Mouse (Mus musculus) limb, embryonic 10.5 days (tissue): Measurements from ENCODE around the gene Edrf1. TPM values are rescaled to one million over a fixed set of nuclear protein-coding genes. Genes with fewer than 3 reads are reported as not detected.
"Not testable (repeated sequence)": the region's sequence is repeated elsewhere in the genome, so short reads cannot be mapped to it uniquely, and the experiment has no call there.

Experiments used
- DNase-seq: peaks from one replicate; pipeline ENCODE4 v3.0.0-alpha.2; 2017; ENCODE audit warnings: low spot score
- H3K27ac ChIP-seq: fragments of 300-500 bp; sonication (generic); 2 replicates; pipeline ENCODE4 v1.5.1; 2016; ENCODE audit warnings: mild to moderate bottlenecking
- H3K27me3 ChIP-seq: fragments of 300-500 bp; sonication (generic); 2 replicates; pipeline ENCODE4 v1.6.1; 2016; ENCODE audit warnings: low read depth, mild to moderate bottlenecking; ENCODE audit not compliant: poor library complexity, severe bottlenecking
- H3K36me3 ChIP-seq: fragments of 300-500 bp; sonication (generic); 2 replicates; pipeline ENCODE4 v1.6.1; 2016; ENCODE audit warnings: mild to moderate bottlenecking, moderate library complexity
- H3K4me1 ChIP-seq: fragments of 300-500 bp; sonication (generic); 2 replicates; pipeline ENCODE4 v1.6.1; 2016
- H3K4me3 ChIP-seq: fragments of 300-500 bp; sonication (generic); 2 replicates; pipeline ENCODE4 v1.5.1; 2016; ENCODE audit warnings: mild to moderate bottlenecking, moderate library complexity
- H3K9me3 ChIP-seq: fragments of 300-500 bp; sonication (generic); replicated peaks from 2 replicates; pipeline ENCODE4 v1.6.1; 2016; ENCODE audit warnings: mild to moderate bottlenecking
- WGBS: fragments of 180-500 bp; shearing (Covaris S2); methylation state at CpG from one replicate; pipeline ENCODE4 v1.1.7; 2016; 5-methylcytosine and 5-hydroxymethylcytosine counted together
- polyA plus RNA-seq: library from polyadenylated mRNA; unstranded; fragments of >200 nt; fragmentation: Nextera tagmentation; extraction: Ambion mirVana; gene quantifications from 2 replicates; pipeline ENCODE4 v1.2.1, GENCODE M21; 2016

Gene Edrf1
- polyA plus RNA-seq, 1 experiment from 2014 or later = 29.8 TPM

DNA sequence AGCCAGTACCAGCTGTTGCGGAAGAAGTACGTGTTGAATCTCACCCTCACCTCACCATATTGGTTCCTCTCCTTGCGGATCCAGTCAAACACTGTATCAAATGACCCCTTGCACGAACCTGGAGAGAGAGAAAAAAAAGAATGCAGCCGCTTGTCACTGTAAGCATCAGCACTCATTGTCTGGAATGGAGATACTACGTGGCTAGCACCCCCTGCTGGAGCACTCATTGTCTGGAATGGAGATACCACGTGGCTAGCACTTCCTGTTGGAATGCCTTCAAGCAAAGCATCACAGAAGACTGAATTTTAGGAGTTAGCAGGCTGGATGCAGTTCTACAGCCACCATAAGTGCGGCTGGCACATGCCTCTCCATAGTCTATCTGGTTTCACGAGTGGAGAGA lies 38.7 kb downstream of the Edrf1 start:
- H3K36me3 ChIP-seq = peaks cover 52% of the 10 kb centered on the region
- no peak overlapping the region for H3K27ac ChIP-seq
- no peaks in the 10 kb centered on the region for H3K4me1 ChIP-seq
- no peaks in the 10 kb centered on the region for H3K9me3 ChIP-seq
- no peaks in the 10 kb centered on the region for H3K27me3 ChIP-seq
- no peak overlapping the region for H3K4me3 ChIP-seq
- WGBS = 76% methylated on average over 9 of the region's 9 CpGs
- no peak for DNase-seq

DNA sequence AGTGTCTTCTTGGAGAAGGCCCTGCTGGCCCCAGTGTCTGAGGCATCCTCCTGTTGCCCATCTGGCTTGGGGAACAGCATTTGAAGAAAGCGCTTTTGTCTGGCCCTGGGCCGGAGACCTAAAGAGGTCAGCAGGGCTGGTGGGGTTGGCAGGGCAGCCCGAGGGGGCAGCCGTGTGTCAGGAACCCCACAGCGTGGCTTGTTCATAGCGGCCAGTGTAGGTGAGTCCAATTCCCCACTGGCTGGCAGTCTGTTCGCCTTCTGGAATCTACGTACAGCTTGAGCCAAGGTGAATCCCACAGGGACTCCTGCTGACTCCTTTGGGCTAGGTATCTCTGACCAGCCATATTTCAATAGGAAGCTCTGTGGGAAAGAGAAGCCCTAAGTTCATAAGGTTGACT lies 41.4 kb downstream of the Edrf1 start:
- peaks cover 25% of the 10 kb centered on the region for H3K36me3 ChIP-seq
- no peaks in the 10 kb centered on the region for H3K9me3 ChIP-seq
- no peaks in the 10 kb centered on the region for H3K27me3 ChIP-seq
- no peak for DNase-seq
- no peaks in the 10 kb centered on the region for H3K4me1 ChIP-seq
- no peak overlapping the region for H3K27ac ChIP-seq
- H3K4me3 ChIP-seq = no peak overlapping the region
- WGBS = 94% methylated on average over 8 of the region's 8 CpGs

DNA sequence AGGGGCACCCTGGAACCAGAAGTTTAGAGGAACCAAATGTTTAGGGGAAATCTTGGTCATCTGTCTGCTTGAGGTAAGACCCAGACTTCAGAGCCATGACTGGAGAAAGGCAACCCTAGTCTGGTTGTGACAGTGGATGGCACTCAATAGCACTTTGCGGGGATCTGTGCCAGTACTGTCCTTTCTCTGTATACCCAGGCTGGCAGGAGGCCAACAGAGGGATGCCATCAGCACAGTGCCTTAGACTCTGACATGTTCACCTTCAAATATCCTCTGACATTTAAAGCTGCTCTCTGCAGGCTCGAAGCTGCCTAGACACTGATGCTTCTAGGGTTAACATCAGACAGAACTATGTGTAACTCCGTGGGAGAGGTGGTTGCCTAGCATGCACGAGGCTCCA lies 42.1 kb downstream of the Edrf1 start:
- Histone ChIP-seq H3K9me3 (no peaks in the 10 kb centered on the region), H3K27me3 (no peaks in the 10 kb centered on the region), H3K4me1 (no peaks in the 10 kb centered on the region), H3K27ac (0 out of 2 replicates have a peak overlapping the region, but pooled peaks have one; percentile 14), H3K36me3 (peaks cover 22% of the 10 kb centered on the region), H3K4me3 (no peak overlapping the region)
- DNase-seq = no peak
- 69% methylated on average over 4 of the region's 4 CpGs for WGBS

DNA sequence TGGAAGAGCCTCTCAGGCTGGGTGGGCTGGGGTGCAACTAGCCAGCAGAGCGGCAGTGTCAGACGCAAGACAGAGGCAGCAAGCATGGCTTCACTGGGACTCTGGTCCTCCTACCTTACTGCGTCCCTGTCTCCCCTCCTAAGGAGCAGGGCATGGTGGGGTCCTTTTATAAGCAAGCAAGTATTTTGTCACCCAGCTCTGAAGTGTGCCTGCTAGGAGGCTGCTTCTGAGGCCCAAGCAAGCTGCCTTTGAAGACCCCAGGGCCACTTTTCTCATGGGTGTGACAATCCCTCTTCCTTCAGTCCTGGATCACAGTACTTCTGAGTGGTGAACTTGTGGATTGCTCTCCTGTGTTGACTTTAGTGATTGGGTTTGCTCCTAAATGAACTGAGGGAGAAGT lies 42.6 kb downstream of the Edrf1 start, which contains the start of gene Mmp21:
Gene Mmp21 (minus strand): TSS at position 101 of the 400 bp plus-strand sequence.
- Histone ChIP-seq H3K27ac (0 out of 2 replicates have a peak within 1 kb of the TSS, but pooled peaks have one; percentile 14), H3K36me3 (peaks cover 19% of the 10 kb centered on the region), H3K9me3 (no peaks in the 10 kb centered on the region), H3K27me3 (no peaks in the 10 kb centered on the region), H3K4me3 (no peak within 1 kb of the TSS), H3K4me1 (no peaks in the 10 kb centered on the region)
- no peak for DNase-seq
- 53% methylated on average over 3 of the region's 3 CpGs for WGBS

DNA sequence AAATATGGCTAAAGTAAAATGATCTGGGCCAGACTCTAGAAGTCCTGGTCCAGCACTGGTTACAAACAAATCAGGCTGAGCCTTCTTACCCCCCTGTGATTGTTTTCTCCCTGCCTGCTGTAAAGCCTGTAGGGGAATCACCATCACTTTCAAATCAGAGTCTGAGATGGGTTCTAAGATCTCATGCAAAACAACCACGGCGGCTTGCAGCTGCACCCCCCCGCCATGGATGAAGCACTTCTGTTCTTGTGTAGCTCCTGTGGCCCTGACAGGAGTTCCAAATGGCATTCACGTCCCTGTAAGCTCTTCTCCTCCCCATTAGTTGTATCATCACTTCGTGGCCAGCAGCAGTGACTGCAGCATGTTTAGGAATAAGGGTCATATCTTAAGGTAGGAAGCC lies 46.3 kb downstream of the Edrf1 start:
- H3K4me1 ChIP-seq = no peaks in the 10 kb centered on the region
- no peak for DNase-seq
- no peaks in the 10 kb centered on the region for H3K27me3 ChIP-seq
- 79% methylated on average over 5 of the region's 5 CpGs for WGBS
- H3K9me3 ChIP-seq = no peaks in the 10 kb centered on the region; the same call in 1 of the 2 replicates
- no peak overlapping the region for H3K4me3 ChIP-seq
- no peak overlapping the region for H3K27ac ChIP-seq
- peaks cover 22% of the 10 kb centered on the region for H3K36me3 ChIP-seq

DNA sequence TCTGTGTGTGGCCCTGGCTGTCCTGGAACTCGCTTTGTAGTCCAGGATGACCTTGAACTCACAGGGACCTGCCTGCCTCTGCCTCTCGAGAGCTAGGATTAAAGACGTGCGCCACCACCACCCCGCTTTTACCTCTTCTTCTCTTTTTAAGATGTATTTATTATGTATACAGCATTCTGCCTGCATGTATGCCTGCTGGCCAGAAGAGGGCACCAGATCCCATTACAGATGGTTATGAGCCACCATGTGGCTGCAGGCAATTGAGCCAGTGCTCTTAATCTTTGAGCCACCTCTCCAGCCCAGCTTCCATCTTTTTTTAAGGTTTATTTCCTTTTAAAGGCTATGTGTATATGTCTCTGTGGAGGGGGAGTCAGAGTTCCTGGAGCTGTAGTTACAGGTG lies 46.8 kb downstream of the Edrf1 start:
- no peak for DNase-seq
- no peaks in the 10 kb centered on the region for H3K4me1 ChIP-seq
- H3K9me3 ChIP-seq = no peaks in the 10 kb centered on the region; the same call in 1 of the 2 replicates
- H3K27me3 ChIP-seq = no peaks in the 10 kb centered on the region
- 85% methylated on average over 5 of the region's 5 CpGs for WGBS
- no peak overlapping the region for H3K4me3 ChIP-seq
- H3K27ac ChIP-seq = no peak overlapping the region
- peaks cover 27% of the 10 kb centered on the region for H3K36me3 ChIP-seq

DNA sequence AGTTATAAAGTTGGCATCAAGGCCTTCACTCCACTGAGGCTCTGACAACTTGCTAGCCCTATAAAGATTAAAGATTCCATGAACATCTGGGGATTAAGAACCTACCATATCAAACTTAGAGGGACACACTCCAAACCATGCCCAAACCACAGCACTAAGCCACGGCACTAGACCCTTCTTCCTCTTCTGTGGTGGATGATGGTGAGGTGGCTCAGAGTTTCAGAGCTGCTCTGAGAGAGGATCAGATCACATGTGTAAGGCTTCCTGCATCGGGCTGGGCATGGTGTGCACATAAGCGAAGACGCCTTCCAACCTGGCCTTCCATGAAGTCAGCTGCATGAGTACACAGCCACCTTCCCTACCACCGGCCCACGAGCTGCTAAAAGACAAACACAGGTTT lies 47.4 kb downstream of the Edrf1 start:
- H3K9me3 ChIP-seq = no peaks in the 10 kb centered on the region; the same call in 1 of the 2 replicates
- H3K4me3 ChIP-seq = no peak overlapping the region
- no peak for DNase-seq
- 92% methylated on average over 6 of the region's 6 CpGs for WGBS
- H3K27ac ChIP-seq = no peak overlapping the region
- no peaks in the 10 kb centered on the region for H3K4me1 ChIP-seq
- H3K36me3 ChIP-seq = peaks cover 33% of the 10 kb centered on the region
- no peaks in the 10 kb centered on the region for H3K27me3 ChIP-seq

DNA sequence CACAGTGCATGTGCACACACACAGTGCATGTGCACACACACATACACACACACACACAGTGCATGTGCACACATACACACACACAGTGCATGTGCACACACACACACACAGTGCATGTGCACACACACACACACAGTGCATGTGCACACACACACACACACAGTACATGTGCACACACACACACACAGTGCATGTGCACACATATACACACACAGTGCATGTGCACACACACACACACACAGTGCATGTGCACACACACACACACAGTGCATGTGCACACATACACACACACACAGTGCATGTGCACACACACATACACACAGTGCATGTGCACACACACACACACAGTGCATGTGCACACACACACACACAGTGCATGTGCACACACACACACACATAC lies 48.3 kb downstream of the Edrf1 start:
- not testable (repeated sequence) for DNase-seq
- H3K36me3 ChIP-seq = peaks cover 42% of the 10 kb centered on the region

DNA sequence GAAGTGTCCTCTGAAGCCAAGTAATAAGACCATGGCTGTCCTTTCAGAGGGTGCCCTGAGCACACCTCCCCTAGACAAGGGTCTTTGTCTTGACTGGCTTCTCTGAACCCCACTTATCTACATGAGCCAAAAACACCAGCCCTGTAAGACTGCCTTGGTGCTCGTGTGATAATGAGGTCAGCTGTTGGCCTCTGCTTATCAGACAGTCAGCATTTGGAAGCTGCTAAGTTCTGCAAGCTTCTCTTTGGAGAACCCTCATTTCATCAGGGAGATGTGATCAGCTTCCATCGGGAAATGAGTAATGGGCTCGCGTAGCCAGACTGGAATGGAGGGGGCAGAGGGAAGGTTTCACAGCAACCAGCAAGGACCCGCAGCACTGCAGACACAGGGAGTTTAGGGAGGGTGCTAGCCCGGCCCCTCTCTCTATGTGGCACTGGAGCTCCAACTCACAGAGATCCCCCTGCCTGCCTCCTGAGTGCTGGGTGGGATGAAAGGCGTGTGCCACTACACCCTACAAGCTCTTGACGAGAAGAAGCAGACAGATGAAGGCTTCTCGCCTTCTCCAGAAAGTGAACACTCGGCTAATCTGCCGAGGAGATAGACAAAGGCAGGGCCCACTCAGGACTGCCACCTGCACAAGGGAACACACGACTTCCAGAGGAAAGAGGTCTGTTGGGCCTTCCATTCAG lies 60.8 kb downstream of the Edrf1 start:
- 87% methylated on average over 12 of the region's 12 CpGs for WGBS

More for the DNA sequence above, 48.3 kb downstream of the Edrf1 start:
- H3K4me3 ChIP-seq, H3K27ac ChIP-seq, H3K9me3 ChIP-seq, H3K27me3 ChIP-seq, H3K4me1 ChIP-seq: not testable (repeated sequence)

DNA sequence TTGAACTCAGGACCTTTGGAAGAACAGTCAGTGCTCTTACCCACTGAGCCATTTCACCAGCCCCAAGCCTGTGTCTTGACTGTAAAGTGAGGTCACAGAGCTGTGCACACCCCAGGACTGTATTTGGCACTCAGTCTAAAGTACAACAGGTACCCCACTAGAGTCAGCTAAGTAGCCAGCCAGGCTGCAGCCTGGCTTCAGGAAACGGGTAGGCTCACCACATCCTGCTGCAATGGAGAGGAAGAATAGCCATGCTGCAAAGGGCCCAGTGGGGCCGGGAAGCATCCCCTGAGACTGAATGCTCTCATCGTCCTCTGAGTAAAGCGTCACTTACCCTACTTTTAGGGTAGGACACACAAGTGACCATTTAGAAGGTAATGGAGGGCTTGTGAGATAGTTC lies 62.5 kb downstream of the Edrf1 start:
- 93% methylated on average over 4 of the region's 4 CpGs for WGBS
- Histone ChIP-seq H3K9me3 (no peaks in the 10 kb centered on the region), H3K36me3 (peaks cover 11% of the 10 kb centered on the region), H3K4me3 (no peak overlapping the region), H3K27ac (no peak overlapping the region), H3K27me3 (no peaks in the 10 kb centered on the region), H3K4me1 (no peaks in the 10 kb centered on the region)
- DNase-seq = no peak

More for the DNA sequence above, 60.8 kb downstream of the Edrf1 start:
- Histone ChIP-seq H3K9me3 (no peaks in the 10 kb centered on the region), H3K4me3 (no peak overlapping the region), H3K36me3 (peaks cover 11% of the 10 kb centered on the region), H3K27me3 (no peaks in the 10 kb centered on the region), H3K4me1 (no peaks in the 10 kb centered on the region), H3K27ac (no peak overlapping the region)
- DNase-seq = no peak

DNA sequence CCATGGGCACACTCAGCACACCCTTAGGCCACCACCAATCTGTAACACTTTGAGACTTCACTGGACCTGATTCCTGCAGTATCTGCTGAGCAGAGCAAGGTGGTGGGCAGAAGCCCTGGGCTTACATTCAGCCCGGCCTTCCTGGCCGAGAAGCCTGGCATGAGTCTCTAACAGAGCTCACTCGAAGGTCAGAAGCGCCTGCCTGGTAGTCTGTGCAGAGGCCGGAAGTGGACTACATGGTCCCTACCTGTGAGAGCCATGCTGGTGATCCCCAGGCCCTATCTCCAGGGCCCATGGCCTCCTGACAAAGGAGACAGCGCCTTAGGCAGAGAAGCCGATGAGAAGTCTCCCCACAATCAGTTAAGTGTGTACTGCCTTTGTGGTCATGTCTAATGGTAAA lies 64.0 kb downstream of the Edrf1 start:
- H3K4me1 ChIP-seq = no peaks in the 10 kb centered on the region
- DNase-seq = no peak
- no peaks in the 10 kb centered on the region for H3K27me3 ChIP-seq
- H3K36me3 ChIP-seq = peaks cover 11% of the 10 kb centered on the region
- H3K27ac ChIP-seq = no peak overlapping the region
- 85% methylated on average over 7 of the region's 7 CpGs for WGBS
- no peaks in the 10 kb centered on the region for H3K9me3 ChIP-seq
- no peak overlapping the region for H3K4me3 ChIP-seq

DNA sequence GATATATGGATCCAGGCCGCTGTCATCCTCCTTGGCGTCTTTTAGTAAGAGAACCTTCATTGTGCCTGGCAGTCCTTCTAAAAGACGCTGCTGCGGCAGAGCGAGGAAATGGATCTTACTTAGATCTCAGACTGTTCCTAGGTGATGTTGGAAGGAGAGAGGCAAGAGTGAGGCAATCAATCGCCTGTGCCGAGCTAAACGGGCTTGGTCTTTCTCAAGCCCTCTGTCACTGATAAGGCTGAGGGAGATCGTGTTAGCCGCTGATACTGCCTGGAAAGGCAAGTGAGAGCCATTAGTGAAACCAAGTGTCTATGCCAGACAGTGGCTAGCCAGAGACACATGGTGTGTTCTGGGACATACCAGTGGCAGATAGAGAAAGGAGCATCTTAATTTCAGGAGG lies 65.0 kb downstream of the Edrf1 start:
- no peak overlapping the region for H3K27ac ChIP-seq
- no peaks in the 10 kb centered on the region for H3K27me3 ChIP-seq
- 78% methylated on average over 10 of the region's 10 CpGs for WGBS
- no peak overlapping the region for H3K4me3 ChIP-seq
- H3K36me3 ChIP-seq = peaks cover 5% of the 10 kb centered on the region
- no peak for DNase-seq
- no peaks in the 10 kb centered on the region for H3K4me1 ChIP-seq
- no peaks in the 10 kb centered on the region for H3K9me3 ChIP-seq

DNA sequence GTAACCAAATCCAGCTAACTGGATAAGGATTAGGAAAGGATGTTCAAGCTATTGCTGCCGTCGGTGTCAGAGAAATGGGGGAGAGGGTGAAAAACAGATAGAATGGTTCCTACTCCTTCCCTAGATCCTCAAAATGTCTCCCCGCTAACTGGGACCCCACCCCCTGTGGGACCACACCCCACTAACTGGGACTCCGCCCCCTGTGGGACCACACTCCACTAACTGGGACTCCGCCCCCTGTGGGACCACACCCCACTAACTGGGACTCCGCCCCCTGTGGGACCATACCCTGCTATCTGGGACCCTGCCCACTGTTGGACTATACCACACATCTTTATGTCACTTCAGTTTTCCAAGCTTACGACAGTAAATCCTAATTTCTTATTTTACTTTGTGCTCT lies 66.6 kb downstream of the Edrf1 start:
- Histone ChIP-seq H3K27me3 (no peaks in the 10 kb centered on the region), H3K4me1 (no peaks in the 10 kb centered on the region), H3K36me3 (peaks cover 5% of the 10 kb centered on the region), H3K27ac (no peak overlapping the region), H3K9me3 (no peaks in the 10 kb centered on the region), H3K4me3 (no peak overlapping the region)
- 91% methylated on average over 7 of the region's 7 CpGs for WGBS
- no peak for DNase-seq

DNA sequence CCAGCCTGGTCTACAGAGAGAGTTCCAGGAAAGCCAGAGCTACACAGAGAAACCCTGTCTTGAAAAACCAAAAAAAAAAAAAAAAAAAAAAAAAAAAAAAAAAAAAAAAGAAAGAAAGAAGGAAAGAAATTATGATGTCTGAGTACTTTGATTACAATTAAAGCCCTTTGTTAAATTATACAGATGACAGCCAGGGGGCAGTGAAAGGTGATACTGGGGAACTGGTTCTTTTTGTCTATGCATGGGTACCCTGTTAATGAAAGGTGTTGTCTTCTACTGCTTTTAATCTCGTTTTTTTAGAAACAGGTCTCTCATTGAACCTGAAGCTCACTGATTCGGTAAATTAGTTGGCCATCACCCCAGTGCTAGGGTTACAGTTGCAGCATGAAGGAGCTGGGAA lies 70.0 kb downstream of the Edrf1 start:
- 85% methylated on average over 2 of the region's 2 CpGs for WGBS
- H3K4me3 ChIP-seq = no peak overlapping the region
- DNase-seq = no peak

More for the DNA sequence above, 70.0 kb downstream of the Edrf1 start:
- peaks cover 8% of the 10 kb centered on the region for H3K4me1 ChIP-seq
- no peaks in the 10 kb centered on the region for H3K9me3 ChIP-seq
- H3K36me3 ChIP-seq = peaks cover 14% of the 10 kb centered on the region
- H3K27ac ChIP-seq = no peak overlapping the region
- no peaks in the 10 kb centered on the region for H3K27me3 ChIP-seq
